Mouse (Mus musculus) liver, adult 2 months (tissue): ENCODE data around the gene Pik3ip1.

Source experiments
- CTCF ChIP-seq: fragments of 200-500 bp; IDR thresholded peaks from 2 replicates; pipeline ENCODE4 v1.5.1; 2011; ENCODE audit warnings: low read depth, low read length, control low read depth
- POLR2A ChIP-seq: fragments of 200-500 bp; IDR thresholded peaks from 2 replicates; pipeline ENCODE4 v1.6.1; 2011; ENCODE audit warnings: low read length, control low read depth; ENCODE audit not compliant: insufficient read depth; ENCODE audit errors: extremely low read depth

DNA sequence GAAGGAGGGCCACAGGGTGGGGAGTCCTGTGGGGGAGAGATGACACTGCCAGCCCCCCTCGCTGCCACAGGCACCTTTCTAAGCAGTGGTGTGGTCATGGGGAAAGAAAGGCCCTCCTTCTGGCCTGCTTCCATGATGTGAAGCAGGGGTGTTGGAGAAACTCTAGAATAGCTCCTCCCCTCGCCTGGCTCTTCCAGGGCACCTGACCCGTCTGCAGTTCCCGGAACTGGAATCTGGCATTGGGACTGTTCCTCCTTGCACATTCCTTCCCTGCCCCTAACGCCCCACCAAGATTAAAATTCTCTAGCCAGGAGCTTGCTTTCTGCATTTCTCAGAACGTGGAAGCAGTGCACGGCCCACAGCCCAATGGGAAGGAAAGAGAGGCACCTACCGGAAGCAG, 62.3 kb downstream of the Pik3ip1 start:
- TF ChIP-seq POLR2A (no peak), CTCF (no peak)
